Mouse (Mus musculus): ENCODE measurements around the gene Phf21a. TPM values are rescaled to one million over a fixed set of nuclear protein-coding genes. Genes with fewer than 3 reads are reported as not detected.

Gene Phf21a
- 20.6 and 30.3 TPM in 2 replicates for polyA plus RNA-seq (2016; fragmentation: Nextera tagmentation; extraction: Ambion mirVana)

DNA sequence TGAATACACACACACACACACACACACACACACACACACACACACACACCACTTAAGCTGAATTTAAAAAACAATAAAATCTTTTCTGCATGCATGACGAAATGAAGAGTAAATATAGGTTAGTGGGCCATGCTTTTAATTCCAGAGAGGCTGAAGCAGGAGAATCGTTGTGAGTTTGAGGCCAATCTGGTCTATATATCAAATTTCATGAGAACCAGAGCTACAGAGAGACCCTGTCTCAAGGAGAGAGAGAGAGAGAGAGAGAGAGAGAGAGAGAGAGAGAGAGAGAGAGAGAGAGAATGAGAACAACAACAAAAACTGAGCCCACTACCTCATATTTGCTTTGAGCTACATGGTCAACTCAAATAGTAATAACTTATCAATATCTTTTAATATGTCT is at the start of gene Phf21a:
Phf21a (plus strand) TSS at position 301 of the 400 bp plus-strand sequence.
- Histone ChIP-seq H3K9me3 (no peaks in the 10 kb centered on the region), H3K27me3 (ENCODE audit: insufficient read depth, poor library complexity, severe bottlenecking) (no peaks in the 10 kb centered on the region), H3K4me1 (no peaks in the 10 kb centered on the region), H3K27ac (no peak within 1 kb of the TSS), H3K4me3 (no peak within 1 kb of the TSS), H3K36me3 (no peaks in the 10 kb centered on the region)
- DNase-seq (ENCODE audit: low spot score): no peak
- WGBS: 74% methylated on average over 2 of the region's 2 CpGs

DNA sequence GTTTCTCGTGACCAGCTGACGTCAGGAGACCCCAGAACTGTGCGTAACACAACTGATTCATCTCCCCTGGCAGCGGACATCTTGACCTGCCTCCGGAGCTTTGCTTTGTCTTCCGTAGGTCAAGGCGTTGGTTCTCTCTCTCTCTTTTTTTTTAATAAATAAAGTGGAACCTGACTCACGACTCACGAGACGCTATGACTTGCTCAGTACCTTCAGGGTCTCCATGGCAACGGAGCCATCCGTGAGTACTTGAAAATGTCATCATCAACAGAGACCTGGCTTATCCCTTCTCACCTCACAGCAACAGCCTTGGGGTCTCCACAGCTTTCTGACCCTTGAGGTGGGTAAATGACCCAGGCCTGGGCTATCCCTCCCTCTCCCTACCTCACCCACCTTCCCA is 49.6 kb upstream of the Phf21a start:
- no peak for DNase-seq (ENCODE audit: low spot score)
- Histone ChIP-seq H3K9me3 (no peaks in the 10 kb centered on the region), H3K4me1 (peaks cover 18% of the 10 kb centered on the region), H3K36me3 (no peaks in the 10 kb centered on the region), H3K27ac (no peak overlapping the region), H3K27me3 (ENCODE audit: insufficient read depth, poor library complexity, severe bottlenecking) (0 out of 2 replicates have a peak, but pooled peaks cover 8% of the 10 kb centered on the region), H3K4me3 (no peak overlapping the region)
- WGBS: 85% methylated on average over 12 of the region's 12 CpGs

DNA sequence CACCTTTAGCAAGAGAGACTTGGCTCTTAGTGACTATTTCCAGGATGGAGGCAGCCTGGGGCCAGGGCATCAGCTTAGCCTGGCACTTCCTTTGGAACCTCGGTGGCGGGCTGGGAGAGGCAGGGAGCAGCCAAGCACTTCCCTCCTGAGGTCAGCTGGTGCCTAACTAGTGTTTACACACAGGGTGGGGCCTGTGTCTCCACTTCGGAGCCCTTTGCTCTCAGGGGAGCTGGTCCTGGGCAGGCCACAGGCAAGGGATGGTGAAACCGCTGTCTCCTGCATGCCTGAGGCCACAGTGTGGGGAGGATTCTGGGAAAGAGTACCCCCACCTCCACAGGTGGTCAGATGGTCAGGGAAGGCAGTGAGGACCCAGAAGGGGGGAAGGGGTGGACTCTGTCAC is 45.3 kb upstream of the Phf21a start:
- H3K27ac ChIP-seq: peak overlapping the region; percentile 49; the same call in 1 of the 2 replicates
- no peak overlapping the region for H3K4me3 ChIP-seq
- no peaks in the 10 kb centered on the region for H3K9me3 ChIP-seq
- WGBS: 20% methylated on average over 4 of the region's 4 CpGs
- H3K4me1 ChIP-seq: peaks cover 20% of the 10 kb centered on the region
- H3K27me3 ChIP-seq (ENCODE audit: insufficient read depth, poor library complexity, severe bottlenecking): peaks cover 26% of the 10 kb centered on the region; the same call in 1 of the 2 replicates
- H3K36me3 ChIP-seq: no peaks in the 10 kb centered on the region
- no peak for DNase-seq (ENCODE audit: low spot score)

- Histone ChIP-seq H3K9me3 (no peaks in the 10 kb centered on the region), H3K27me3 (ENCODE audit: insufficient read depth, poor library complexity, severe bottlenecking) (peaks cover 31% of the 10 kb centered on the region; the same call in 1 of the 2 replicates), H3K36me3 (no peaks in the 10 kb centered on the region), H3K27ac (peak overlapping the region; percentile 49; the same call in 1 of the 2 replicates), H3K4me1 (peaks cover 18% of the 10 kb centered on the region), H3K4me3 (no peak overlapping the region)
- DNase-seq (ENCODE audit: low spot score): no peak
- WGBS: 55% methylated on average over 9 of the region's 9 CpGs
Observed at GRCm38 (mm10) chr2:92048034-92048690, 44.8 kb upstream of the Phf21a start.

GRCm38 (mm10) chr2:92052188-92052587 is 40.7 kb upstream of the Phf21a start:
- Histone ChIP-seq H3K4me3 (no peak overlapping the region), H3K27ac (no peak overlapping the region), H3K27me3 (ENCODE audit: insufficient read depth, poor library complexity, severe bottlenecking) (peaks cover 51% of the 10 kb centered on the region), H3K4me1 (peaks cover 29% of the 10 kb centered on the region), H3K9me3 (no peaks in the 10 kb centered on the region), H3K36me3 (no peaks in the 10 kb centered on the region)
- no peak for DNase-seq (ENCODE audit: low spot score)
- WGBS: 76% methylated on average over 8 of the region's 8 CpGs

GRCm38 (mm10) chr2:92052754-92053153 is 40.2 kb upstream of the Phf21a start:
- no peak for DNase-seq (ENCODE audit: low spot score)
- Histone ChIP-seq H3K27me3 (ENCODE audit: insufficient read depth, poor library complexity, severe bottlenecking) (peaks cover 54% of the 10 kb centered on the region), H3K27ac (no peak overlapping the region), H3K4me1 (peaks cover 25% of the 10 kb centered on the region), H3K36me3 (no peaks in the 10 kb centered on the region), H3K4me3 (no peak overlapping the region), H3K9me3 (no peaks in the 10 kb centered on the region)
- WGBS: 42% methylated on average over 2 of the region's 2 CpGs

GRCm38 (mm10) chr2:92055101-92055813 is 37.7 kb upstream of the Phf21a start:
- Histone ChIP-seq H3K27me3 (ENCODE audit: insufficient read depth, poor library complexity, severe bottlenecking) (peaks cover 60% of the 10 kb centered on the region), H3K9me3 (no peaks in the 10 kb centered on the region), H3K36me3 (no peaks in the 10 kb centered on the region), H3K4me3 (peak overlapping the region; percentile 62), H3K27ac (peak overlapping the region; percentile 87), H3K4me1 (peaks cover 30% of the 10 kb centered on the region)
- peak; percentile 94 for DNase-seq (ENCODE audit: low spot score)
- WGBS: 5% methylated on average over 38 of the region's 38 CpGs

DNA sequence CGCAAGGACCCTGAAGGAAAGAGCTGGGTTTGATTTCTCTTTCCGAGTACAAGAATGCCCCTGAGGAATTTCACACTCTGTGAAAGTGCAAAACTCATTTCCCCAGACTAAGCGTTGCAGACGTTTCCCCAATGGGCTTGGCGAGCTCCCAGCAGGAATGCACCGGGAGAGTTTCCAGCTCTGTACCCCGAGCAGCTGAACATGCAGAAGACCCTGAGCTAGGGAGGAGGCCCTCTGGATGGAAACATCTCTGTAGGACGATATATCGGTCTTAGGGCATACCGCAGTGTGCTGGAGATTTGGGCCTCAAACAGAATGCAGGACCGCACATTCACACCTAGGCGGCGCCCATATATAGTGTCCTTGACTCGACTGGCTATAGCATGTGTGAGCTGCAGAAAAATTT is 37.1 kb upstream of the Phf21a start:
- peaks cover 30% of the 10 kb centered on the region for H3K4me1 ChIP-seq
- DNase-seq (ENCODE audit: low spot score): peak; percentile 82
- peak overlapping the region; percentile 87 for H3K27ac ChIP-seq
- H3K27me3 ChIP-seq (ENCODE audit: insufficient read depth, poor library complexity, severe bottlenecking): peaks cover 63% of the 10 kb centered on the region
- peak overlapping the region; percentile 62 for H3K4me3 ChIP-seq
- 3% methylated on average over 14 of the region's 14 CpGs for WGBS
- H3K9me3 ChIP-seq: no peaks in the 10 kb centered on the region
- H3K36me3 ChIP-seq: no peaks in the 10 kb centered on the region

- peaks cover 71% of the 10 kb centered on the region for H3K27me3 ChIP-seq (ENCODE audit: insufficient read depth, poor library complexity, severe bottlenecking)
- peak; percentile 60 for DNase-seq (ENCODE audit: low spot score)
- WGBS: 82% methylated on average over 13 of the region's 13 CpGs
- H3K9me3 ChIP-seq: no peaks in the 10 kb centered on the region
- no peak overlapping the region for H3K27ac ChIP-seq
- no peak overlapping the region for H3K4me3 ChIP-seq
- no peaks in the 10 kb centered on the region for H3K36me3 ChIP-seq
- peaks cover 30% of the 10 kb centered on the region for H3K4me1 ChIP-seq
Observed at GRCm38 (mm10) chr2:92056760-92057159, 36.2 kb upstream of the Phf21a start.

- no peaks in the 10 kb centered on the region for H3K9me3 ChIP-seq
Observed at GRCm38 (mm10) chr2:92058469-92058868, 34.4 kb upstream of the Phf21a start.

DNA sequence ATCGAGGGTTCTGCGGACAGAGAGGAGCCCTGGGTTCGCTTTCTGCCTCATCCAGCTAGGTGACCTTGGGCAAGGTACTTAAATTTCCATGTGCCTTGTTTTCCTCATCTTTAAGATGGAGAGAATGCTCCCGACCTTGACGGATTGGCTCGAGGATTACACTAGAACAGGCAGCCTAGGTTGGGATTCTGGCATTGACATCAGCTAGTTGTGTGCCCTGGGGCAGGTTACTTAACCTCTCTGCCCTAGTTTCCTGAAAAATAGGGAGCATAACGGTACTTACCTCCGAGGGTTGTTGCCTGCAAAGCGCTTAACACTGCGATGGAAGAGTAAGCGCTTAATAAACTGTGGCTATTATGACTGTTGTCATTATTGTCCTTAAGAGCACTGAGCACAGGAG is 34.0 kb upstream of the Phf21a start:
- Histone ChIP-seq H3K27ac (no peak overlapping the region; the same call in 1 of the 2 replicates), H3K4me1 (peaks cover 27% of the 10 kb centered on the region), H3K4me3 (peak overlapping the region; percentile 75), H3K27me3 (ENCODE audit: insufficient read depth, poor library complexity, severe bottlenecking) (peaks cover 58% of the 10 kb centered on the region), H3K9me3 (no peaks in the 10 kb centered on the region), H3K36me3 (no peaks in the 10 kb centered on the region)
- DNase-seq (ENCODE audit: low spot score): no peak
- 5% methylated on average over 11 of the region's 11 CpGs for WGBS

More at GRCm38 (mm10) chr2:92058469-92058868, 34.4 kb upstream of the Phf21a start:
- peaks cover 27% of the 10 kb centered on the region for H3K4me1 ChIP-seq
- under 1% methylated on average over 29 of the region's 29 CpGs for WGBS
- H3K4me3 ChIP-seq: peak overlapping the region; percentile 75
- peak overlapping the region; percentile 44; the same call in 1 of the 2 replicates for H3K27ac ChIP-seq
- H3K36me3 ChIP-seq: no peaks in the 10 kb centered on the region
- DNase-seq (ENCODE audit: low spot score): peak; percentile 94
- peaks cover 62% of the 10 kb centered on the region for H3K27me3 ChIP-seq (ENCODE audit: insufficient read depth, poor library complexity, severe bottlenecking)

DNA sequence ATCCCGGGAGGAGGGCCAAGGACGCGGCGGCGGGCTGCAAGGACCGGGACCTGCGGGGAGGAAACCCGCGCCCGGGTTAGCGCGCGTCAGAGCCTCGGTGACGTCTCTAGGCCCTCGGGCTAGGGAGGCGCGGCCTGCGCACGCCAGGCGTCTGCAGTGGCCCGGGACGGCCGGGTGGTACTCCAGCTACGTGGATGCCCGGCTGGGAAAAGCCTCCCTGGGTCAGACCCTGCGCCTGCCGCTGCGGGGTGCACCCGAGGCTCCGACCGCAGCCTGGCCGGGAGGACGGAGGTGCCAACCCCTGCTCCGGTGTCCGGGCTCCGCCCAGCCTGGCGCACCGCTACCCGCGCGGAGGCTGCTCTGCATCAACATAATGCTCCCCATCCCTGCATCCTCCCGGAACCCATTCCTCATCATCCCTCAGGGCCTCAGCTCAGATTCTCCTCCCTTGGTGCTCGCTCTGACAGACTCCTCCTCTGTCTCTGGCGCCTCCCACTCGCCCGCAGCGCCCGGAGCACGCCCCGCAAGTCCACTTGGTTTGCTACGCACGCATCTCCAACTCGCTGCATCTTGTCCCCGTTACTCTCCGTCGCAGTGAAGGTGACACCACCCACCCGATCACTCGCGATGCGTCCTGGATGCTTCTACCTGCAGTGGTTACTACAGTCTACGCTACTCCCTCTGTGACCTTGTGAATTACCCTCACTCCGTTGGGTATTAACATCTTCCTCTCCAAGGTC is 33.3 kb upstream of the Phf21a start:
- Histone ChIP-seq H3K36me3 (no peaks in the 10 kb centered on the region), H3K4me3 (peak overlapping the region; percentile 75), H3K27me3 (ENCODE audit: insufficient read depth, poor library complexity, severe bottlenecking) (peaks cover 51% of the 10 kb centered on the region), H3K4me1 (peaks cover 27% of the 10 kb centered on the region), H3K27ac (peak overlapping the region; percentile 65; the same call in 1 of the 2 replicates), H3K9me3 (no peaks in the 10 kb centered on the region)
- under 1% methylated on average over 63 of the region's 63 CpGs for WGBS
- DNase-seq (ENCODE audit: low spot score): no peak

Data from heart, embryonic 10.5 days (tissue).